Mouse (Mus musculus) heart, adult 2 months (tissue): Measurements from ENCODE around the gene Cdc20b. TPM values are rescaled to one million over a fixed set of nuclear protein-coding genes. Genes with fewer than 3 reads are reported as not detected.
A peak's percentile ranks its signal among the peaks of the same experiment; 100 is the strongest.
"Not testable (repeated sequence)": the region's sequence is repeated elsewhere in the genome, so short reads cannot be mapped to it uniquely, and the experiment has no call there.

Experiments
- DNase-seq, 2 experiments: peaks; one replicate each; pipeline ENCODE4 v3.0.0; 2021
- H3K27ac ChIP-seq: fragments of 200-600 bp; 2 replicates; pipeline ENCODE4 v1.8.1; 2022
- H3K27me3 ChIP-seq: fragments of 200-500 bp; 2 replicates; pipeline ENCODE4 v1.6.1; 2012; ENCODE audit warnings: mild to moderate bottlenecking, low read length, inconsistent platforms, mixed read lengths; ENCODE audit not compliant: control insufficient read depth, insufficient read depth
- H3K36me3 ChIP-seq: fragments of 200-500 bp; 2 replicates; pipeline ENCODE4 v1.6.1; 2012; ENCODE audit warnings: low read length, inconsistent platforms; ENCODE audit not compliant: control insufficient read depth, insufficient read depth
- H3K4me1 ChIP-seq: fragments of 200-500 bp; 2 replicates; pipeline ENCODE4 v1.6.1; 2011; ENCODE audit warnings: low read length; ENCODE audit not compliant: control insufficient read depth, insufficient read depth
- H3K4me3 ChIP-seq: fragments of 200-600 bp; 2 replicates; pipeline ENCODE4 v1.8.1; 2022
- H3K79me2 ChIP-seq: fragments of 200-500 bp; replicated peaks from 2 replicates; pipeline ENCODE4 v1.6.1; 2012; ENCODE audit warnings: mild to moderate bottlenecking, inconsistent platforms, low read length, moderate library complexity, mixed read lengths; ENCODE audit not compliant: control insufficient read depth, insufficient read depth
- H3K9ac ChIP-seq: fragments of 200-500 bp; 2 replicates; pipeline ENCODE4 v1.6.1; 2012; ENCODE audit warnings: low read depth, mild to moderate bottlenecking, control low read depth, inconsistent platforms, low read length, mixed read lengths
- CTCF ChIP-seq: fragments of 200-600 bp; IDR thresholded peaks from 2 replicates; pipeline ENCODE4 v1.8.1; 2022; ENCODE audit warnings: antibody characterized with exemption, mild to moderate bottlenecking, moderate library complexity
- EP300 ChIP-seq: fragments of 200-500 bp; IDR thresholded peaks from 2 replicates; pipeline ENCODE4 v1.6.1; 2011; ENCODE audit warnings: low read depth, low read length, control low read depth; ENCODE audit not compliant: insufficient read depth
- POLR2A ChIP-seq: fragments of 200-500 bp; IDR thresholded peaks from 2 replicates; pipeline ENCODE4 v1.6.1; 2011; ENCODE audit warnings: mild to moderate bottlenecking, low read depth, low read length, control low read depth; ENCODE audit not compliant: insufficient read depth
- WGBS: fragments of 180-500 bp; shearing (Covaris S2); methylation state at CpG from one replicate; pipeline ENCODE4 v1.1.7; 2018; 5-methylcytosine and 5-hydroxymethylcytosine counted together
- intact Hi-C: fragments of 180-260 bp; cut with DNase I; formaldehyde crosslinking; loops from one replicate; pipeline ENCODE4 v1.15.1; 2025
- polyA plus RNA-seq: library from polyadenylated mRNA; depleted of rRNA; stranded (reverse); fragments of >200 nt; gene quantifications from 2 replicates; pipeline ENCODE4 v1.2.3, GENCODE M21; 2012
- total RNA-seq, 2 experiments: library from RNA; stranded (reverse); gene quantifications; 2 replicates each; pipeline ENCODE4 v1.2.3; 2021

Gene Cdc20b
- total and polyA plus RNA-seq, 3 experiments = 0.14 TPM; not detected in 2

DNA sequence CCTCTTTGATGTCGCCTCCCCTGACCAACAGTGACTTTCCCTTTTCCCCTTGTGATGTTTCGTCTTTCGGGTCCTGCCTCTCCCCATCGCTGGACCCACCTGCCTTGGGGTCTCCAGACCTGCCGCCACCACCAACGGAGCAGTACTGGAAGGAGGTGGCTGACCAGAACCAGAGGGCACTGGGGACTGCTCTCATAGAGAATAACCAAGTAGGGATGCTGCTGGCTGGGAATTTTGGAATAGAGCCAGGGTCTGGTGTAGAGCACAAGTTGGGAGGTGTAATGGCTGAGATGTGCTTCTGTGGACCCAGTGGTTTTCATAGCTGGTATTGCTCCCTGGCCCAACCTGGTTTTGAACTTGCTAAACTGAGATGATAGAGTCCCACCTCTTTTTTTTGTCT, 37.5 kb upstream of the Cdc20b start:
- no peak for TF ChIP-seq EP300
- TF ChIP-seq CTCF = no peak
- no peaks in the 10 kb centered on the region for H3K79me2 ChIP-seq
- no peaks in the 10 kb centered on the region for H3K4me1 ChIP-seq
- H3K4me3 ChIP-seq = no peak overlapping the region
- H3K27ac ChIP-seq = no peak overlapping the region
- WGBS = 64% methylated on average over 6 of the region's 6 CpGs
- no peaks in the 10 kb centered on the region for H3K36me3 ChIP-seq
- H3K9ac ChIP-seq = no peak overlapping the region
- intact Hi-C loops = no loop called here
- peaks cover 32% of the 10 kb centered on the region for H3K27me3 ChIP-seq
- DNase-seq = no peak

- H3K9ac ChIP-seq = peak overlapping the region; percentile 25; the same call in 1 of the 2 replicates
- no peaks in the 10 kb centered on the region for H3K36me3 ChIP-seq
- WGBS = 1% methylated on average over 46 of the region's 46 CpGs
- DNase-seq = peak in 1 of 2 experiments; percentile 28
- H3K4me3 ChIP-seq = peak overlapping the region; percentile 39
- TF ChIP-seq EP300 (no peak), CTCF (no peak), POLR2A (no peak)
- intact Hi-C loops = no loop called here
- no peaks in the 10 kb centered on the region for H3K4me1 ChIP-seq
- no peaks in the 10 kb centered on the region for H3K79me2 ChIP-seq
- peaks cover 28% of the 10 kb centered on the region for H3K27me3 ChIP-seq
- no peak overlapping the region for H3K27ac ChIP-seq
These were observed 36.3 kb upstream of the Cdc20b start for GRCm38 (mm10) chr13:112998427-112999201.

GRCm38 (mm10) chr13:113000090-113000489, 34.8 kb upstream of the Cdc20b start:
- TF ChIP-seq POLR2A = no peak
- TF ChIP-seq EP300 = no peak
- no peak for TF ChIP-seq CTCF
- peaks cover 20% of the 10 kb centered on the region for H3K27me3 ChIP-seq
- 84% methylated on average over 3 of the region's 3 CpGs for WGBS

DNA sequence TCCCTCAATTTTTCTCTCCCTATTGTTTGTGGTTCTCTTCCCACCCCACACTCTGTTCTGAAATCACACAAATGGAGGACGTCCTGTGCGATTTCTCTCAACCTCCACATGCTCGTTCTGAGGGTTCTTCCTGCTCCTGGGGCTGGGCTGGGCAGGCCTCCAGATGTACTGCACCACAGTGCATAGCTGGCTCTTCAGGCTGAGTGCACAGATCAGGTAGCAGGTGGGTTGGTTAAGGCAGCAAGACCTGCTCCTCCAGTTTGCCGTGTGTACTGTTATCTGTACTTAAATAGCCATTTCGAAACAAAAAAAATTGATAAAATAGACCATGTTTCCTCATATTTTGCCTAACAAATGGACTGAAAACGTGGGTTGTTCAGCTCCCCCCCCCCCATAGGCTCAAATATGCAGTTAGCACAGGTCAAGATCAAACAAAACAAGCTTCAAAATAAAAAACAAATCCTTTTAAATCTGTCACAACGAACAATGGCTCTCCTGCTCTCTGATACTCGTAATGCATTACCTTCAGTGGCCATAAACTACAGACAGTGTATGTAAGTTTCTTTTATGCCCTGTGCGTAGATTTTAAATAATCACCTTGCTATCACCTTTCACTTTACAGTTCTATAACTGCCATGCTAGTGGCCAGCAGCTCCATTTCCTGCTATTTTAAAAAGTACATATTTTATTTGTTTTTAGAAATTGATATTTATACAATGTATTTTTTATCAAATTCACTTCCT, 34.2 kb upstream of the Cdc20b start:
- Histone ChIP-seq H3K36me3 (no peaks in the 10 kb centered on the region), H3K27me3 (peaks cover 20% of the 10 kb centered on the region), H3K4me1 (no peaks in the 10 kb centered on the region), H3K9ac (no peak overlapping the region), H3K4me3 (no peak overlapping the region), H3K27ac (no peak overlapping the region), H3K79me2 (no peaks in the 10 kb centered on the region)
- TF ChIP-seq CTCF (no peak), EP300 (no peak), POLR2A (no peak)
- WGBS = 64% methylated on average over 9 of the region's 9 CpGs
- intact Hi-C loops = no loop called here
- no peak for DNase-seq

More at GRCm38 (mm10) chr13:113000090-113000489, 34.8 kb upstream of the Cdc20b start:
- H3K9ac ChIP-seq = no peak overlapping the region
- H3K4me1 ChIP-seq = no peaks in the 10 kb centered on the region
- no peak overlapping the region for H3K4me3 ChIP-seq
- no peak for DNase-seq
- H3K27ac ChIP-seq = no peak overlapping the region
- intact Hi-C loops = no loop called here
- no peaks in the 10 kb centered on the region for H3K79me2 ChIP-seq
- no peaks in the 10 kb centered on the region for H3K36me3 ChIP-seq

- no peak for DNase-seq
- WGBS = 73% methylated on average over 6 of the region's 6 CpGs
- intact Hi-C loops = no loop called here
- Histone ChIP-seq H3K27me3 (no peaks in the 10 kb centered on the region), H3K27ac (no peak overlapping the region), H3K79me2 (no peaks in the 10 kb centered on the region), H3K9ac (no peak overlapping the region), H3K4me3 (no peak overlapping the region), H3K4me1 (no peaks in the 10 kb centered on the region; the same call in none of the 2 replicates), H3K36me3 (no peaks in the 10 kb centered on the region)
- TF ChIP-seq EP300 (no peak), CTCF (no peak), POLR2A (no peak)
These were observed 22.2 kb upstream of the Cdc20b start for GRCm38 (mm10) chr13:113012683-113013082.

- H3K27me3 ChIP-seq, H3K79me2 ChIP-seq, H3K36me3 ChIP-seq, H3K27ac ChIP-seq, DNase-seq, H3K4me1 ChIP-seq, intact Hi-C loops: not testable (repeated sequence)
- peak overlapping the region; percentile 57 for H3K9ac ChIP-seq
- WGBS = 18% methylated on average over 20 of the region's 20 CpGs
- H3K4me3 ChIP-seq = peak overlapping the region; percentile 30
These were observed 21.5 kb upstream of the Cdc20b start for GRCm38 (mm10) chr13:113013174-113013953.
